ENCODE assay signal across 12 mouse cellular contexts in the genomic region with DNA sequence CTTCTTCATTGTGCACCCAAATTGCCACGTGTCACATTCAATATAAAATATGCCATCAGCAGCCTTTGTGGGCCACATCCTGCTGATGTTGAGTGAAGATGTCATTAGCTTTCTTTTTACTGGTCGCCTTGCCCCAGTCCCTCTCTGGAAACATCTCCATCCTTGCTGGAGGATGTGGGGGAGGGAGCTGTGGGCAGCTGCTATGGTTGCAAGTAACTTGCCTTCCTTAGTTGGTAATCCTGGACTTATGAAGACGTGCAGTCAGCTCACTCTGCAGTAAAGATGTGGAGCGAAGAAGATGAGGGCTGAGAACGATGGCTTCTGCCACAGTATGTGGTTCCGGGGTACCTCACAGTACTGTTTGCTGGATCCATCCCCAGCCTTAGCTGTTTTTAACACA. TPM values are rescaled to one million over a fixed set of nuclear protein-coding genes. Genes with fewer than 3 reads are reported as not detected.
DNase-seq lines count a peak whose midpoint lies in the region; TF ChIP-seq lines count a peak whose summit lies in the region.
"Had no signal": no experiment of that assay in that cellular context is flagged by ENCODE, and none has a peak within 500 bp of the region (broad histone marks: within the 10 kb centered on the region; RNA-seq: fewer than 3 reads in every experiment).

No protein-coding gene starts in this region.

- intact Hi-C loops in gastrocnemius, adult 2 months (cut with DNase I): loop anchor here (5.0 kb wide), 1 partner anchor 224 kb away; a partner anchor contains a TSS
- intact Hi-C loops in left cerebral cortex, adult 2 months (cut with DNase I): no loop called here
- intact Hi-C loops in left cerebral cortex, postnatal 4 days (cut with DNase I): no loop called here
- intact Hi-C loops in gastrocnemius, postnatal 14 days (cut with DNase I; ENCODE audit: low total_unique reads): no loop called here

- peak overlapping the region; percentile 78 for H3K27ac ChIP-seq in gastrocnemius, adult 2 months
- H3K27ac ChIP-seq in left cerebral cortex, adult 2 months: peak overlapping the region; percentile 96
- H3K27ac ChIP-seq in olfactory bulb, adult 2 months (ENCODE audit: insufficient read depth, low read depth, low read length): peak overlapping the region; percentile 89
- H3K27ac ChIP-seq: liver, embryonic 12.5 days; lung, embryonic 15.5 days had no signal

- whole genome bisulfite sequencing in olfactory bulb, adult 2 months: 45% methylated on average over 6 of the region's 6 CpGs

- H3K4me3 ChIP-seq in gastrocnemius, adult 2 months: no peak overlapping the region
- no peak overlapping the region for H3K4me3 ChIP-seq in left cerebral cortex, adult 2 months
- no peak overlapping the region for H3K4me3 ChIP-seq in olfactory bulb, adult 2 months (ENCODE audit: insufficient read depth, low read depth, low read length)

- TF ChIP-seq CTCF in gastrocnemius, adult 2 months (IDR thresholded peaks at IDR 0.05): no peak
- no peak for TF ChIP-seq CTCF in left cerebral cortex, adult 2 months (IDR thresholded peaks at IDR 0.05)
- no peak for TF ChIP-seq CTCF in olfactory bulb, adult 2 months (IDR thresholded peaks at IDR 0.05; ENCODE audit: insufficient read depth, low read depth, low read length)

- no peak for DNase-seq in gastrocnemius, adult 2 months
- no peak for DNase-seq in gastrocnemius, adult 18-20 months (ENCODE audit: low spot score)
- peak in 1 of 2 experiments; percentile 40 for DNase-seq in left cerebral cortex, adult 2 months (ENCODE audit: extremely low spot score in 1 of 2, low spot score in 2 of 2)
- DNase-seq in left cerebral cortex, postnatal 4 days: no peak
- peak; percentile 61 for DNase-seq in brain, adult 2 months (ENCODE audit: low read depth, low spot score)
- no peak for DNase-seq in lung, postnatal 4 days
- no peak for DNase-seq in gastrocnemius, postnatal 14 days

- peaks cover 30% of the 10 kb centered on the region for H3K4me1 ChIP-seq in olfactory bulb, adult 2 months (ENCODE audit: control insufficient read depth, insufficient read depth, low read length)

- TF ChIP-seq POLR2A in olfactory bulb, adult 2 months (IDR thresholded peaks at IDR 0.05; ENCODE audit: insufficient read depth, low read depth, low read length): no peak

RNA-seq across cellular contexts. Expression of a gene that starts 18.4 kb away (rescaled TPM):
- 1 to 10 TPM; 4.0 to 6.0 TPM for total RNA-seq in gastrocnemius, adult 2 months (2021)
- 1 to 10 TPM; 3.5 to 4.4 TPM for total RNA-seq in gastrocnemius, adult 18-20 months (2021)
- total RNA-seq in left cerebral cortex, adult 2 months (2021): 100 to 1,000 TPM in 1 of 2 experiments, 10 to 100 TPM in 1; 78.0 to 113 TPM
- 100 to 1,000 TPM in 1 of 2 experiments, 10 to 100 TPM in 1; 84.9 to 106 TPM for total RNA-seq in left cerebral cortex, postnatal 4 days (2021)
- polyA plus RNA-seq in olfactory bulb, adult 2 months (2012; ENCODE audit: insufficient read depth, insufficient read length, low replicate concordance, missing spikeins): not detected in 2 replicates
- total RNA-seq in gastrocnemius, postnatal 14 days (2021): 1 to 10 TPM; 5.2 to 6.5 TPM
- total RNA-seq: neutrophil, adult 5-6 weeks had no signal
- polyA plus RNA-seq: G1E had no signal

Comparison
In these comparisons a context has a peak if more than half of its experiments do, and no peak if none do; other contexts are left out.
1. RNA of a gene that starts 18.4 kb away (total RNA-seq): 78.0 to 113 TPM in left cerebral cortex, adult 2 months and 84.9 to 106 TPM in left cerebral cortex, postnatal 4 days; 5.2 to 6.5 TPM in gastrocnemius, postnatal 14 days, 4.0 to 6.0 TPM in gastrocnemius, adult 2 months and 3.5 to 4.4 TPM in gastrocnemius, adult 18-20 months; every median in the first group is over 10 times any median in the second.
2. Peak in every context shown above with its lines, with median percentiles within 50 percentile points of each other: H3K27ac ChIP-seq.